Mouse (Mus musculus): ENCODE measurements around the gene BC049715. TPM values are rescaled to one million over a fixed set of nuclear protein-coding genes. Genes with fewer than 3 reads are reported as not detected.
A peak's percentile ranks its signal among the peaks of the same experiment; 100 is the strongest.

The BC049715 gene
- polyA plus RNA-seq, 1 experiment from 2014 or later: 2.6 TPM

GRCm38 (mm10) chr6:136850267-136850666, 22.8 kb downstream of the BC049715 start:
- Histone ChIP-seq H3K4me3 (ENCODE audit: low read depth, low read length) (no peak overlapping the region), H3K4me1 (replicated peaks; ENCODE audit: control insufficient read depth, insufficient read depth, low read length) (peaks cover 29% of the 10 kb centered on the region), H3K9me3 (ENCODE audit: control insufficient read depth, low read length) (no peaks in the 10 kb centered on the region), H3K9ac (ENCODE audit: low read depth, low read length) (0 out of 2 replicates have a peak overlapping the region, but pooled peaks have one; percentile 5), H3K27ac (ENCODE audit: low read depth, low read length) (peak overlapping the region; percentile 32; the same call in 1 of the 2 replicates), H3K4me2 (no peak overlapping the region), H3K36me3 (ENCODE audit: control insufficient read depth, insufficient read depth, low read length) (no peaks in the 10 kb centered on the region; the same call in 1 of the 2 replicates), H3K27me3 (replicated peaks; ENCODE audit: control insufficient read depth, insufficient read depth, low read length) (no peaks in the 10 kb centered on the region)
- DNase-seq (ENCODE audit: low spot score) (no peak), ATAC-seq (replicated peaks; ENCODE audit: low FRiP score) (no peak)
- WGBS: 62% methylated on average over 6 of the region's 6 CpGs

DNA sequence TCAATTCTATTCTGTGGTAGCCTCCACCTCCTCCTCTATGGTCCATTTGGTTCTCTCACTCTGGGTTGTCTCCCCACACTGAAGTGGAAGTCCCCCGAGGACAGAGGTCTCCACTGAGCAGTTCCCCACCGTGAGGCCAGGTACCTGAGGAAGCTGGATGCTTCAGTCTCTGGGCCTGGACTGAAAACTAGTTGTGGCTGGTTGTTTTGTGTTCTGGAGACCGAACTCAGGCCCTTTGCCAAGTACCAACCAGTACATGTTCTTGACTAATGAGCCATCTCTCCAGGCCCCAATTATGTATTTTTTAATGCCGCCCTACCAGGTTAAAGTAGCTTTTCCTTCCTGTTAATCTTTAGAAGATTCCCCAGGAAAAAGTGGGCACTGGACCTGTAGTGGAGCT, 24.9 kb downstream of the BC049715 start:
- Histone ChIP-seq H3K9ac (ENCODE audit: low read depth, low read length) (no peak overlapping the region), H3K27me3 (replicated peaks; ENCODE audit: control insufficient read depth, insufficient read depth, low read length) (no peaks in the 10 kb centered on the region), H3K4me3 (ENCODE audit: low read depth, low read length) (no peak overlapping the region), H3K36me3 (ENCODE audit: control insufficient read depth, insufficient read depth, low read length) (no peaks in the 10 kb centered on the region; the same call in 1 of the 2 replicates), H3K27ac (ENCODE audit: low read depth, low read length) (no peak overlapping the region), H3K9me3 (ENCODE audit: control insufficient read depth, low read length) (no peaks in the 10 kb centered on the region), H3K4me1 (replicated peaks; ENCODE audit: control insufficient read depth, insufficient read depth, low read length) (peaks cover 38% of the 10 kb centered on the region), H3K4me2 (no peak overlapping the region)
- ATAC-seq (replicated peaks; ENCODE audit: low FRiP score) (no peak), DNase-seq (ENCODE audit: low spot score) (no peak)
- WGBS: 86% methylated on average over 4 of the region's 4 CpGs

DNA sequence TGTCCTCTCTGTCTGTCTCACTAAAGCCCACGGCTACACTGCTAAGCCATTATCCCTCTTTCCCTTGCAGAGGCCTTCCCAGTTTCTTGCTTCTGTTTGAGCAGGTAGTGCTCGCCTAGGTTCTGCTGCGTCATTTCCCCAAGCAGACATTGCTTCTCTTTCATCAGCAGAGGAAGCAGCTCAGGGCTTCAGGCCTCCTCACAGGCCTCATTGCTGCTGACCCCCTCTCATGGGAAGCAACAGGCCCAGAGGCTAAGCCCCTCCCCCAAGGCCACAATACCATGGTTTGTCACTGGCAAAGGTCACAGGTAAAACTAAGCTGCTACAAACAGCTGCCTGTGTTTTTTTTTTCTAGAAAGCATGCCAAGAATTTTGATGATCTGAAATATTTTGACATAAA, 25.3 kb downstream of the BC049715 start:
- Histone ChIP-seq H3K27me3 (replicated peaks; ENCODE audit: control insufficient read depth, insufficient read depth, low read length) (no peaks in the 10 kb centered on the region), H3K4me2 (no peak overlapping the region), H3K36me3 (ENCODE audit: control insufficient read depth, insufficient read depth, low read length) (no peaks in the 10 kb centered on the region; the same call in 1 of the 2 replicates), H3K4me3 (ENCODE audit: low read depth, low read length) (no peak overlapping the region), H3K9ac (ENCODE audit: low read depth, low read length) (no peak overlapping the region), H3K4me1 (replicated peaks; ENCODE audit: control insufficient read depth, insufficient read depth, low read length) (peaks cover 39% of the 10 kb centered on the region), H3K9me3 (ENCODE audit: control insufficient read depth, low read length) (no peaks in the 10 kb centered on the region), H3K27ac (ENCODE audit: low read depth, low read length) (no peak overlapping the region)
- ATAC-seq (replicated peaks; ENCODE audit: low FRiP score) (no peak), DNase-seq (ENCODE audit: low spot score) (no peak)
- WGBS: 32% methylated on average over 3 of the region's 3 CpGs

GRCm38 (mm10) chr6:136854361-136854781, 26.9 kb downstream of the BC049715 start:
- Histone ChIP-seq H3K27me3 (replicated peaks; ENCODE audit: control insufficient read depth, insufficient read depth, low read length) (no peaks in the 10 kb centered on the region), H3K27ac (ENCODE audit: low read depth, low read length) (no peak overlapping the region), H3K9me3 (ENCODE audit: control insufficient read depth, low read length) (no peaks in the 10 kb centered on the region), H3K36me3 (ENCODE audit: control insufficient read depth, insufficient read depth, low read length) (no peaks in the 10 kb centered on the region), H3K4me2 (peak overlapping the region; percentile 61), H3K9ac (ENCODE audit: low read depth, low read length) (no peak overlapping the region), H3K4me3 (ENCODE audit: low read depth, low read length) (peak overlapping the region; percentile 60), H3K4me1 (replicated peaks; ENCODE audit: control insufficient read depth, insufficient read depth, low read length) (peaks cover 42% of the 10 kb centered on the region)
- no peak for DNase-seq (ENCODE audit: low spot score)
- no peak for ATAC-seq (replicated peaks; ENCODE audit: low FRiP score)
- WGBS: 66% methylated on average over 11 of the region's 11 CpGs

DNA sequence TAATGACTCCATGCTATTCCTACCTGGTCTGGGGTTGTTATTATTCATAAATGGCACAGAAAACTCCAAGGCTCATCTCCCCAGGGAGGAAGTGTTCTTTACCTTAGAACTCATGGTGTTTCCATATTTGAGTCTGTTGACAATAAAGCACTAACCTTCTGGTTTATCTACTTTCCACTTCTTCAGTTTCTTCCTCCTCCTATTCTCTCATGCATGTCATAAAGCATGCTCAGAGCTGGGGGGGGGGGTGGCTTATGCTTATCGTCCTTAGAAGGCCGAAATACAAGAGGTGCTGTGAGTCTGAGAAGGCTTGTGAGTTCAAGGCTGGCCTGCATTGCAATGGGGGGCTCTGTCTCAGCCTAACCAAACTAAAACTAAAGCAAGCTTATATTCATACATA, 27.8 kb downstream of the BC049715 start:
- no peaks in the 10 kb centered on the region for H3K9me3 ChIP-seq (ENCODE audit: control insufficient read depth, low read length)
- DNase-seq (ENCODE audit: low spot score): no peak
- no peak for ATAC-seq (replicated peaks; ENCODE audit: low FRiP score)
- H3K4me3 ChIP-seq (ENCODE audit: low read depth, low read length): peak overlapping the region; percentile 60
- H3K27me3 ChIP-seq (replicated peaks; ENCODE audit: control insufficient read depth, insufficient read depth, low read length): no peaks in the 10 kb centered on the region
- WGBS: 29% methylated on average over 2 of the region's 2 CpGs
- H3K4me1 ChIP-seq (replicated peaks; ENCODE audit: control insufficient read depth, insufficient read depth, low read length): peaks cover 37% of the 10 kb centered on the region
- H3K9ac ChIP-seq (ENCODE audit: low read depth, low read length): no peak overlapping the region
- no peaks in the 10 kb centered on the region for H3K36me3 ChIP-seq (ENCODE audit: control insufficient read depth, insufficient read depth, low read length)
- peak overlapping the region; percentile 61 for H3K4me2 ChIP-seq
- H3K27ac ChIP-seq (ENCODE audit: low read depth, low read length): no peak overlapping the region

- Histone ChIP-seq H3K27me3 (replicated peaks; ENCODE audit: control insufficient read depth, insufficient read depth, low read length) (no peaks in the 10 kb centered on the region), H3K4me2 (peak overlapping the region; percentile 61), H3K27ac (ENCODE audit: low read depth, low read length) (peak overlapping the region; percentile 62), H3K4me1 (replicated peaks; ENCODE audit: control insufficient read depth, insufficient read depth, low read length) (peaks cover 37% of the 10 kb centered on the region), H3K36me3 (ENCODE audit: control insufficient read depth, insufficient read depth, low read length) (no peaks in the 10 kb centered on the region), H3K4me3 (ENCODE audit: low read depth, low read length) (peak overlapping the region; percentile 60), H3K9ac (ENCODE audit: low read depth, low read length) (peak overlapping the region; percentile 63), H3K9me3 (ENCODE audit: control insufficient read depth, low read length) (no peaks in the 10 kb centered on the region)
- ATAC-seq (replicated peaks; ENCODE audit: low FRiP score) (no peak), DNase-seq (ENCODE audit: low spot score) (no peak)
- 39% methylated on average over 14 of the region's 14 CpGs for WGBS
Measured at GRCm38 (mm10) chr6:136856071-136856636, 28.7 kb downstream of the BC049715 start.

DNA sequence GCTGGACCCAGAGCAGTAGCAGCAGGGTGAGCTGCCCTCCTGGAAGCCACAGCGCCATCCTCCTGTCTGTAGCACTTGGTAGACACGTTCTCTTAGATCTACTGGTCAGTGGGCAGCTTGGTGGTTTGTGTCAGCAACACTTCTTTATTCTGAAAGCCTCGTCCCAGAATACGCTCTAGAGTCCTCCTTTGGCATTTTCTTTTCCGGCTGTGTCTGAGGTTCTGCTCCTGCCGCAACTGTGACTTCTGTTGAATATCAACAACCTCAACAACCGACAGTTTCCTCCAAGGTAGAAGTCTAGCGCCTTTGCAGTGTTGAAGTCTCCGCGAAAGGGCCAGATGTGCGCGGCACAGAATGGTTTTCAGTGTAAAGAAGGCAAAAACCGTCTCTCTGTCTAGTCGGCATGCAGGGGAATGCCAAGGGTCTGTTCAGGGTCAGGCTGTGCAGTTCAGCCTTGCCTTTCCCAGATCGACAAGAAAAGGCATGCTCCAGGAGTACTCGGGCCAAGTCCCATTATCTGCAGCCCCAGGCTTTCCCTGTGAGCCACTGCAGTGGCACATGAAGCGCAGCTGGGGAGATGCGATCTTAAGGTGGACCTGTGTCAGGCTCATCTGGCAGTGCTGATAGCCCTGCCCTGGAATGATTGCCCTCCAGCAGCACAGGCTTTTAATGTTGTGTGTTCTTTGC, 29.9 kb downstream of the BC049715 start, which contains the start of gene Art4:
Gene Art4, minus strand, starts transcription at position 548 of the 687 bp plus-strand sequence.
- no peaks in the 10 kb centered on the region for H3K9me3 ChIP-seq (ENCODE audit: control insufficient read depth, low read length)
- peak within 1 kb of the TSS; percentile 61 for H3K4me2 ChIP-seq
- peak; percentile 75 for DNase-seq (ENCODE audit: low spot score)
- peak within 1 kb of the TSS; percentile 60 for H3K4me3 ChIP-seq (ENCODE audit: low read depth, low read length)
- no peaks in the 10 kb centered on the region for H3K27me3 ChIP-seq (replicated peaks; ENCODE audit: control insufficient read depth, insufficient read depth, low read length)
- peaks cover 37% of the 10 kb centered on the region for H3K4me1 ChIP-seq (replicated peaks; ENCODE audit: control insufficient read depth, insufficient read depth, low read length)
- WGBS: 17% methylated on average over 18 of the region's 18 CpGs
- ATAC-seq (replicated peaks; ENCODE audit: low FRiP score): peak; percentile 98
- no peaks in the 10 kb centered on the region for H3K36me3 ChIP-seq (ENCODE audit: control insufficient read depth, insufficient read depth, low read length)
- peak within 1 kb of the TSS; percentile 63 for H3K9ac ChIP-seq (ENCODE audit: low read depth, low read length)
- H3K27ac ChIP-seq (ENCODE audit: low read depth, low read length): peak within 1 kb of the TSS; percentile 80

DNA sequence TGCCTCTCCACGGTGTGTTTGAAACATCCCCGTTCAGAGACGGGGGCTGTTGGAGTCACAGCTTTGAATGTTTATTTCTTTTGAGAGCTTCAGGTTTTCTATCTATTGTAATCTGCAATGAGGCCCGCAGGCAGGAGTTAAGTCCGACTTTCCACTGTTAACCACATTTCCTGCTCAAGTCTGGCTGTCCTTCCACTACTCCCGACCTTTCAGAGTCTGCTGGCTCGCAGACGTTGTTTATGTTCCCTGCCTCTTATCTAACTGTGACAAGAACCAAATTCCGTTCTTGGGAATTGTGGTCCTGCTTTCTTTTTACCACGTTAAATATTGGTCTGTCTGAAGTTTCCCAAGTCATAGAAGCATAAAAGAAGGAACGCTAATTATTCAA, 30.4 kb downstream of the BC049715 start:
- H3K27me3 ChIP-seq (replicated peaks; ENCODE audit: control insufficient read depth, insufficient read depth, low read length): no peaks in the 10 kb centered on the region
- no peaks in the 10 kb centered on the region for H3K36me3 ChIP-seq (ENCODE audit: control insufficient read depth, insufficient read depth, low read length)
- peak overlapping the region; percentile 60 for H3K4me3 ChIP-seq (ENCODE audit: low read depth, low read length)
- H3K9me3 ChIP-seq (ENCODE audit: control insufficient read depth, low read length): no peaks in the 10 kb centered on the region
- peaks cover 37% of the 10 kb centered on the region for H3K4me1 ChIP-seq (replicated peaks; ENCODE audit: control insufficient read depth, insufficient read depth, low read length)
- H3K4me2 ChIP-seq: peak overlapping the region; percentile 61
- H3K27ac ChIP-seq (ENCODE audit: low read depth, low read length): peak overlapping the region; percentile 80
- WGBS: 7% methylated on average over 11 of the region's 11 CpGs
- DNase-seq (ENCODE audit: low spot score) (no peak), ATAC-seq (replicated peaks; ENCODE audit: low FRiP score) (peak; percentile 61)
- peak overlapping the region; percentile 63 for H3K9ac ChIP-seq (ENCODE audit: low read depth, low read length)
